Mouse (Mus musculus): ENCODE data around the gene Map4k5. TPM values are rescaled to one million over a fixed set of nuclear protein-coding genes. Genes with fewer than 3 reads are reported as not detected.

The Map4k5 gene
- total RNA-seq, 4 experiments from 2014 or later = 42.6 to 49.5 (median 48.4) TPM

DNA sequence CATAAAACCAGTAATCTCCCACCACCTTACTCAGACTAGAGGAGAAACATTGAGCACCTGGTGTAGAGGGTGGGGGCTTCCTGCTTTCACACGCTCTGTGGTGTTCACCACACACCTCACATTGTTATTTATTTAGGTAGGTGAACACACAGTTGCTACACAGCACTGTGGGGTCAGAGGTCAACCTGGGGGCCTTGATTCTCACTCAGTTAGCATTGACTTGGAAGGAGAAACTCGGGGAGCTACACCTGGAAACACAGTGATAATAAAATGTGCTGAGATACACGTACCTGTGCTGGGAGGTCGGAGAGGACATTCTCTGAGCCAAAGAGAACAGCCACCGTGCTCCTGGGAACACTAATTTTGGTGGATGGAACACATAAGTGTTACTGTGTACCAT, 104.6 kb downstream of the Map4k5 start:
- no peak for DNase-seq (ENCODE audit: low spot score in 2 of 2)

DNA sequence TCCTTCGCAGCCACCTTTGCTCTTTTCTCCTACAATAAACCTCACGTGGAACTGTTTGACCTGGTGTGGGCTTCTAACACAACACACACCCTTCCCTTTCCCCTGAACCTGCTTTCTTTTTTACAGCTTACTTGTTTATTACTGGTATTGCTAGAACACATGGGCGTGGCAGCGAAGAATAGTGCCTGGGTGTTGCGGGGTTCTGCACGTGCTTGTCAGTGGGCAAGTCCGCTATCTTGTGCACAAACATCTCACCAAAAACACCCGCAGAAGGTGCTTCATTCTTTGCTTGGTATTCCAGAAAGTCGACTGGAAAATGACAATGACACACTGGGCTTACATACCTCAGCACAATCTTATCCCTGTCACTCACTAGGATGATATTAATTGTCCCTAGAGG, 107.5 kb downstream of the Map4k5 start:
- no peak for DNase-seq (ENCODE audit: low spot score in 2 of 2)

DNA sequence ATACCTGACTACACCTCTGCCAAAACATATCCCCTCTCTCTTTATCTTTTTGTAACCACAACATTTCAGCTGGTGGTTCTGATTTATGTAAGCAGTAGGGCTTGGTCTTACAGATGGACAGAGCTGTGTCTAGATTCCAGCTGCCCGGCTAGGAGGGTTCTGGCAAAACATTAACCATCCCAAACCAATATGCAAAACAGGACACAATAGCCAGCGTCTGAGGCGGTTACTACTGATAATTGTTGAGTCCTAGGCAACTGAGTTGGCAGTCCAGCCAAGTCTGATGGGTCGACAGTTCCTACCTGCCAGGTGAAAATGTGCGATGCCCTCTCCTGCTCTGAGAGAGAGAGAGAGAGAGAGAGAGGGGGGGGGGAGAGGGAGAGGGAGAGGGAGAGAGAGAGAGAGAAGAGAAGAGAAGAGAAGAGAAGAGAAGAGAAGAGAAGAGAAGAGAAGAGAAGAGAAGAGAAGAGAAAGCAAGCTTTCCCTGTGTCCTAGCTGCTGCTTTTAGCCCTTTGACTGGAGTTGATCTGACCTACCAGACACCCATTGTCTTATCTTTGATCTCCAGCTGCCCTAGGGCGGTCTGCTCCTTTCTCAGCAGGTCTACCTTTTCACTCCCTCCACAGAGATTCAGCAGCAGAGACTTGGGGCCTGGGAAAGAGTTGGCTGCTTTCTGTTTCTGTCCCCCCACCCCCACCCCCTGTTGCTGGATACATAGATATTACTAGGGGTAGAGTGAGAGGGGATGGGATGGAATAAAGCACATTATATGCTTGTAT, 109.6 kb downstream of the Map4k5 start:
- no peak for DNase-seq (ENCODE audit: low spot score in 2 of 2)

DNA sequence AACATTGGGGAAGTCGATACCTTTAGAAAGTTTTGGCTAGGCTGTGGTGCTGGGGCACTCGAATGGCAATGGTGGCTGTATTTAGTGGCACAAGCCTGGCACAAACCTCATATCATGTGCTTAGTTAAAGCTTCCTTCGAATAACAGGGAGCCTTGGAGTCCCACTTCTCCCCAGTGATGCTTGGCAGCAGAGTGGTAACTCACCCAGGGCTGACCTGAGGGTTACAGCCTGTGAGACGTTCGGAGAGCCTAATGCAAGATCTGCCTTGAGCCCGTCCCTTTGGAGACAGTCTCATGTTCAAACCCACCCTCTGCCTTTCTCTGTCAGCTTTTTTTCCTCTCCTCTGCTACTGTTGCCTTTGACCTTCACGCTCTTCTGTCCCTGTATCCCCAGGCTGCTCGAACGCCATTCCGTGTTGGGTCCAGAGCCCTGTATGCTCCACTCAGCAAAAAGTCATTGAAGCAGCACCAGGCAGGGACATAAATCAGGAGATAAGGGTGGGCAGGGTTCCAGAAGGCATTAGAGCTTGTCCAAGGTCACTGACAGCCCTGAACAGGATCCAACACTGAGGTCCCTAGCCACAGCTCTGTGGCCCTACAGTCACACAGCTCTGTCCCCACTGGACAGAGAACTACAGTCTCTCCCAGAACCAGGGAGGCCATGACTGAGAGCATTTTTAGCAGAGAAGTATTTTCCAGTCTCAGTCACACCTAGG, 110.9 kb downstream of the Map4k5 start:
- DNase-seq (ENCODE audit: low spot score in 2 of 2) = no peak

DNA sequence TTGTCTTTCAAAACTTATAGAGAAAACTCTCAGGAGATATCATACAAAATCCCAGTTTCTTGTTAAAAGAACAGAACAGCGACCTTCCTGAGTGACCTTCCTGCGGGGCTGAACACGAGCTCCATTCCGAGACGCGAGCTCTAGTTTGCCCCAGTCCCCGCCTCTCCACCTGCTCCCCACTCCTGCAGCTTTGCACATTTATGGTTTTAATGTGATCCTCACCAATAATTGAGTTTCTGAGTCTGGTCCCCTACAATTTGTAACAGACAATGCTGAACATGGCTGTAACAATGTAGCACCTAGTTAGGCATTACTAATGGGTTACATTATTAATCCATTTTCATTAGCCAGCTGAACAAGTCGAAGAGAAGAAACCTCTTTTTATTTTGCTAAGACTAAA, 111.5 kb downstream of the Map4k5 start:
- DNase-seq (ENCODE audit: low spot score in 2 of 2) = no peak

DNA sequence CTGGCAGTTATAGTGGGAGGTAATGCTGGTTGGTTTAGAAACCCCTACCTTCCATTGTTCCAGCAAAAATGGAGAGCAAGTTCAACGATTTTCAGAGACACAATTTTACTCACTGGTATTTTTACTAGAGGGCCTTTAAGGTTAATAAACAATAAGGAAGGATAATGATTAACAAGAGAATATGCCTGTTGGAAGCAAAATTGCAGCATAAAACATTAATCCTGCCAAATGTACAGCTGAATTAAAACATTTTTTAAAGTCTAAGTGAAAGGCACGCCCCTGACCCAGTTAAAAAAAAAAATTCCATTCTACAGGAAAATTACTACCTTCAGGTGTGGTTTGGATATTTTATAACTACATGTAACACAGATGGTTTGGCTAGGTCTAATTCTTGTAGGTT, 115.0 kb downstream of the Map4k5 start:
- no peak for DNase-seq (ENCODE audit: low spot score in 2 of 2)

DNA sequence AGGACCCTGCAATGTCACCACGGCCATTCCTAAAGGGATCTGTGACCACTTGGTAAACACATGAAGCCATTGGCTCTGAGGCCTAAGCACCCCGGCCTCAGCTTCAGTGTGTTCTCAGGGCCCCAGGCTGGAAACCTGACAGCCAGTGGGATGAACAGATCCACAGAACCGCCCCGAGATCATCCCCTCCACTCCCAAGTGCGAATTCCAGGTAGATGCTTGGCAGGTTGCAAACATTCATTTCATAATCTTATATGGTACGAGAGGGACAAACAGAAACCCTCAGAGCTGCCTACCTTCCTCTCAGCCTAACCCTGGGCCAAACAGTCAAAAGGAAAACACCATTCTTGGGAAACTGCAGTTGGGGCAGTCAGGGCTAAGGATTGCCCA, 115.7 kb downstream of the Map4k5 start:
- DNase-seq (ENCODE audit: low spot score in 2 of 2) = no peak

DNA sequence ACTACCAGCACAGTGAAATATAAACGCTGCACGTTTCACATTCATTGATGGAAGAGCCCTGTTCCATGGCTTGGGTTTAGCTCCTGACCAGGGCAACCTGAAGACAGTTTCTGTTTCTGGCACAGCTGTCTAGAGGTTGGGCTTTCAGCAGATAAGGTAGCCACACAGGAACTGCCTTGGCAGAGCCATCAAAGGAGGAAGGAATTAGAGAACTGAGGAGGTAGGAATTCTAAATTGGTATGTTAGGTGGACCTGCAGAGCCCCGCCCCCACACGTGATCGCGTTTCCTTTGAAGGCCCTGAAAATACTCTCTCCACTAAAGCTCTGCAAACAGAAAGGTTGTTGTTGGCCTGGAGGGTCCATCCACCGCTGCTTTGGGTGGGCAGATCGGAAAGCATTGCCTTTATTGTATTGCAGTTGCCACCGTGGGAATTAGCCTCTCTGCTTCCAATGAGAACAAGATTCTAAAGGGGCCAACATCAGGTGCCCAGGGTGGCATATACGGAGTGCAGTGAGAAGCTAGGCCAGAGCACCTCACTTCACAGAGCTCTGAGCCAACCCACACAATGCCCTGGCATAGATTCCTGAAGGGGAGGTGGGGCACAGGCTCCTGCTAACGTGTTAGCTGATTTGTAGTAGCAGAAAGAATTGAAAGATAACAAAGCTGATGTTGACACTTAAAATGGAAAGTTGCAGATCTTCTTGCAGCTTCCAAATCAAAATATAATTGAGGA, 116.2 kb downstream of the Map4k5 start:
- no peak for DNase-seq (ENCODE audit: low spot score in 2 of 2)

DNA sequence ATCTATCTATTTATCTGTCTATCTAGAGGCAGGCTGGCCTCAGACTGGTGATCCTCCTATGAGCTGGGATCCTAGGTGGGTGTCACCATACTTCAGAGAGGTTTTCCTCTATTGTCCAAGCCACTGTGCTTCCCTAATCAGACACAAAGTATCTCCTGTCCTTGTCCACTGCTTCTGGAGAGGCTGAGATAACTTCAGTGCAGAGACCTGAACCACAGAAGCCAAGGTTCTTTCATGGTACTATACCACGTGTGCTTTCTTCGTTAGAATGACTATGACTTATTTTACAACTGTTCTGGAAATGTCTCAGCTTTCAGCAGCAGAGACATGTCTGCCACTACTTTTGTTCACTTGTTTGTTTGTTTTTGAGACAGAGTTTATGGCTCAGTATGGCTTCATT, 124.2 kb downstream of the Map4k5 start:
- no peak for DNase-seq (ENCODE audit: low spot score in 2 of 2)

DNA sequence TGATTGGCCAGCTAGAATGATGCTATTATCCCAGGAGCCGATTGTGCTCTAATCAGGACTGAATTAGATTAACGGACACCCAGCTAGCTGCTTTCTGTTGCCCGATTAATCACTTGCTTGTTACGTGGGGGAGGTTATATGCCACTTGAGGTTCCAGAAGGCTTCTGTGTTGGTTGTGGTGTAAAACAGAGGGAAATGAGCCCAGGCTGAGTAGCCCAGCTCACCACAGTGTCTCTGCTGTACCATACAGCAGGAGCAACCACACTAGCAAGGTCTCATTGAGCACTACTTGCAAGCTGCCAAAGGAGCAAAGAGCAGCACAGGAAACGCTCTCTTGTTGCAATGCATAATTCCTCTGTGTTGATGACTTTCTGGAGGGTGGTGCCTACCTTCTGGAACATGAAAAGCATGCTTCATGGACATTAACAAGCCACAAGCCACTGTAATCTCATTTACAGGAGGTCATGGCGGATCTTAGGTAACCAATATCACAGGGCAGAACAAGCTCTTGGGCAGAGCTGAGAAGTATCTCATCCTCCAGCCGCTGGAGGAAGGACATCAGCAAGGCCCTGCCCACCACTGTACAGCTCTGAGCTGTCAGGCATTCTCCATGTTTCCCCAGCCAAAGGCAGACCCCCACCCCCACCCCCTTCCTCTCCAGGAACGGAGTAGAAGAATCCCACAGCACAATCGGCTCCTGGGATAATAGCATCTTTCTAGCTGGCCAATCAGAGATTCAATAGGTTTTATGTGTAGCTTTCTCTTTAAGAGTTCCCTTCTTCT, 125.3 kb downstream of the Map4k5 start:
- DNase-seq (ENCODE audit: low spot score in 2 of 2) = no peak

DNA sequence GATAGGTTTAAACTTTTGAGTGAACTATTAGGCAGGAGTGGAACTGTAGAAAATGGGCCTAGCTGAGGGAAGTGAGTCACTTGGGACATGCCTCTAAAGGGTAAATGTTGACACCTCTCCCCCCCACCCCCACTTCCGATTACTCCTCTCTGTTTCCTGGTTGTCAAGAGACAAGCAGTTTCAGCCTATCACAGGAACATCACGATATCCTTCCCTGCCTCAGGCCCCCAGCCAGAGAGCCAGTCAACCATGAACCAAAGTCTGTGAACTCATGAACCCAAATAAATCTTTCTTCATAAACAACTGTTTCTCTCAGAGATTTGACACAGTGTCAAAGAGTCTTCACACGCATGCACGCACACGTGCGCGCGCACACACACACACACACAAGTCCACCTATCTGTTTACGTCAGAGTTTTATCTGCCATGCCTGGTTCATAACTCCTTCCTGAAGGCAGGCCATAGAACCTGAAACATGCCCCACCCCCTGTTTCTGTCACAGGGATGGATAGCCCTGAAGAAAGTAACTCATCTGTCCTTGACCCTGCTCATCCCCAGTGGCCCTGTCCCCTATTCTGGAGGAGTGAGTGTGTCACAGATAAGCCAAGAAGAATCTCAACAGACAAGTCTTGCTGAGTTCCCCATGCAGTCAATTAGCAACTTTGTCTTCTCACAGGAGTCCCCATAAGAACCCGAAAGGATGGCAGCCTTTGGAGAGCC, 126.7 kb downstream of the Map4k5 start:
- no peak for DNase-seq (ENCODE audit: low spot score in 2 of 2)

DNA sequence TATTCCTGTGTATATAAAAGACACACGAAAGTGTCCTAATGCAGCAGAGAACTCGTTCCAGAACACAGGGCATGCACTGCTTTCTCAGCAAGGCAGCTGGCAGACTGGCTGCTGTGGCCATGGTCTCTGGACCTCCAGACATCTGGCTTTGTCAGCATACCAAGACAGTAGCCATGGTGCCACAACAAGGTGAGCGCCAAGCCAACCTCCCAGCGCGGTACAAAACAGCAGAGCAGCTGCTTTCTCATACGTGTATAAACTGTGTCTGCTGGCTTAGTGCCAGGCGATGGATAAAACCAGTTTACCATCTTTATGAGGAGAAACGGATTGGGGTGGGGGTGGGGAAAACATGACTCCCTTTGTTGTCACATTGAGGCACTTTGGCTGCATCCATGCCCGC, 127.5 kb downstream of the Map4k5 start:
- DNase-seq (ENCODE audit: low spot score in 2 of 2) = no peak

DNA sequence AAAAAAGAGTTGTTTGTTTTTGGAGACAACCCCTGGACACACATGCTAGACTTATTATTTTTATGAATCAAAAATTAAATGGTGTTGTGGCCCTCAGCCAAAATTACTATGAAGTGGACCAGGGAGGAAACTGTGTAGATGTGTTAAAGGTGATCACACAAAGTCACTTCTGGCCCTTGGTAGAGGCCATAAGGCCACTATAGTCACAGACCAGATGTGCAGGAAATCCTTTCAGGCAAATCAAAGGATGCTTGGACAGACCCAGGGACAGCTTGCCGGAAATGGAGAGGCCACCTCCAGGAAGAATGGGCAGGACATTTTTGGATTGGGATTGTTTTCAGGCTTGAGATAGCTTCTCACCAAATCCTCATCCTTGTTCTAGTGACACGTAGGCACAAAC, 131.4 kb downstream of the Map4k5 start:
- DNase-seq (ENCODE audit: low spot score in 2 of 2) = no peak

DNA sequence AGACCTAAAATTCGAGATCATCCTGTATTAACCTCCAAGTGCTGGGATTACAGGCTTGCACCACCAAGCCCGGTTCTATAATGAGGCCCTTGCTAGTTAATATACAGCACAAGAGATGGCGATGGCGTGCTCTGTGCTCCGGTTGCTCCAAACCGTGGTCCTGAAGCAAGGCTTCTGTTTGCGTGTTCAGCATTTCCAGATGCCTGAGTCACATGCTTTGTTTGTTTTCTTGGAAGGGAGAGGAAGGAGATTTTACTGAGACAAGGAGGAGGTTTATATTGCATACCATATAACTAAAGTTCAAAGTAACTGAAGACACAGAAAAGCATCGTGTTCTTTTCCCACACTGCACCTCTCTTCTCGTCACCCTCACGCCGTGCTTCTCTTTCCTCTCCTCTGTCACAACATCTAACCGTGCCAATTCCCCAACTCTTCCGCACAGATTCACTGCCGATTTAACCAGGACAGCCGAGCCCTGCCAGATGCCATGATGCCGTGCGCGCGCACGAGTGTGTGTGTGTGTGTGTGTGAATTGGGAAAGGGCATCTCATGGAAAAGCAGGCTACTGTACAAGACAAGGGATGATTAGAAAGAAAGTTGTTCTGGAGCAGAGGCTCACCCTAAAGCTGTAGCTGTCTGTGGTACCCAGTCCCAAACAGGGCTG, 132.1 kb downstream of the Map4k5 start:
- DNase-seq (ENCODE audit: low spot score in 2 of 2) = no peak

DNA sequence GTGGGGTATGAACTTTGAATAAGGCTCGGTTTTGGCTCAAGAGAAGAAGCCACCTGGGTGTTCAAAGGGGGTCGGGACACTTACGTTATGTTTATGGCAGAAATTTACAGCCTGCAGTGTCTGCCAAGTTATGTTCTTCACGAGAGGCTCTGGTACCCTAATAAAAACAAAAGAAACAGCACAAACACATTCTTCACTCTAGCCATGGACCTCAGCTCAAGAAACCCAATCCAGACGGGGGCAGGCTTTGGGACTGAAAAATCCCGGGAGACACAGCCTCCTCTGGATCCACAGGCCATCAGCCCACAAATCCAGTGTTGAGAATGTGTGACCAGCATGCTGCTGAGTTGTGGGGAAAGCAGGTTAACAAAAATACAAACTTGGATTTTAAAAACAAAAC, 133.0 kb downstream of the Map4k5 start:
- no peak for DNase-seq (ENCODE audit: low spot score in 2 of 2)

DNA sequence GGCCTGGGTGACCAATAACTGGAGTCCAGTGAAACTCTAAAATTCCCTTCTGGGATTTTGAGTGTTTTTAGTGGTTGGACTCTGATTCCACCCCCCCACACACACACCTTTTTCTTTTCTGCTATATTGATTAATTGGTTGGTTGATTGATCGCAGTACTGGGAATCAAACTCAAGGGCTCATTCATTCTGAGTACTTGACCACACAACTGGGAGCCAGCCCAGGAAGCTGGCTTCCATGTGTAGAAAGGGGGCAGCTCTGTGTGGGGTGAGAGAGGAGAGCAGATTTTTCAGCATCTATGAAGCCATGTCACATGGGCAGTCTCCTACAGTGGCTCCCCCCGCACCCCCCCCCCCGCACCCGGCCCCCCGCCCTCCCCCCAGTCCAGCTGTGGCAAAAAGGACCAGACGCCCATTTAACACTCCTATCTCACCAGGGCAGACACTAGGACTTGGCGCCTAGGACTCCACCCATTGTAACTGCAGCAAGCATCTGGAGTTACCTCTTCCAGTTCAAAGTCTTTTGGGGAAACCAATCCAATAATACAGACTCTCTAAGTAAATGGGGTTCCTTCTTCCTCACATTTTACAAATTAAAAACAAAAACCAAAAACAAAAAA, 133.6 kb downstream of the Map4k5 start:
- DNase-seq (ENCODE audit: low spot score in 2 of 2) = no peak

DNA sequence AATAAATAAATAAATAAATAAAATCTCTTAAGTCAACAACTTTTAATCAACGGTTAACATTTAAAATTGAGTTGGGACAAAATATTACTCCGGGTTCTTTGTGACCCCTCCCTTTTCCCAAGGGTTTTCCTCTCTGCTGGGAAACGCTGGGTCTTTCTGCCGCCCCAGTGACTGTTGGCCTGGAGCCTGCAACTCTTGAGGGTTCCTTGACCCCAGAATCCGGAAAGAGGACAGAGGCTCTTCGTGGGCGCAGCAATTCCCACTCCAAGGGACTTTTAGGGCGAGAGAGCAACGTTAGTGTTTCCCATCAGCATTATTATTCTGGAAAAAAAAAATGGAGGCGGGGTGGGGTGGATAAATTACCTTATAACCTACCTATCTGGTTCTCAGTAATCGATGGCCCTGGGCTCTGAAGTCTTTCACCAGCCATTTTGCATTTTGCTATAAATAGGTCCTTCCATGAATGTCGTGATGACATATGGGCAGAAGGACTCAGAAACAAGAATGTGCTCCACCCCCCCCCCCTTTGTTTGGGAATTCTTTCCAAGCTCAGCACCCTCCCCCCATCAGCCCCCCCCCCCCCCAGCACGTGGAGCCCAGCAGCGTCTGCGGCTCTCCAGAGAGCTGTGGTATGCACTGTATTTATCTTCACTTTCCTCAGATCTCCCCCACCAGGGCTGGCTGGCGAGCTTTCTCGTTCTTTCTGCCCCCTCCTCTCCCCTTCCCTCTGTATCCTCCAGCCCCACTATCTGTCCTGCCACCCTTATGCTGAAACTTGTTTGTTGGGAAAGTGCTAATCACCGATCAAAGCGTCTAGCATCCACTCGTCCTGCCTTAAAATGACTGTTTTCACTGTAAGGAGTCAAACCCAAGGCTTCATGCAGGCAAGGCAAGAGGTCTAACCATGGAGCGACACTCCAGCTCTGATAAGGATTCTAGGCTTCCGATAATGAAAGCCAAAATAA, 134.5 kb downstream of the Map4k5 start:
- no peak for DNase-seq (ENCODE audit: low spot score in 2 of 2)

DNA sequence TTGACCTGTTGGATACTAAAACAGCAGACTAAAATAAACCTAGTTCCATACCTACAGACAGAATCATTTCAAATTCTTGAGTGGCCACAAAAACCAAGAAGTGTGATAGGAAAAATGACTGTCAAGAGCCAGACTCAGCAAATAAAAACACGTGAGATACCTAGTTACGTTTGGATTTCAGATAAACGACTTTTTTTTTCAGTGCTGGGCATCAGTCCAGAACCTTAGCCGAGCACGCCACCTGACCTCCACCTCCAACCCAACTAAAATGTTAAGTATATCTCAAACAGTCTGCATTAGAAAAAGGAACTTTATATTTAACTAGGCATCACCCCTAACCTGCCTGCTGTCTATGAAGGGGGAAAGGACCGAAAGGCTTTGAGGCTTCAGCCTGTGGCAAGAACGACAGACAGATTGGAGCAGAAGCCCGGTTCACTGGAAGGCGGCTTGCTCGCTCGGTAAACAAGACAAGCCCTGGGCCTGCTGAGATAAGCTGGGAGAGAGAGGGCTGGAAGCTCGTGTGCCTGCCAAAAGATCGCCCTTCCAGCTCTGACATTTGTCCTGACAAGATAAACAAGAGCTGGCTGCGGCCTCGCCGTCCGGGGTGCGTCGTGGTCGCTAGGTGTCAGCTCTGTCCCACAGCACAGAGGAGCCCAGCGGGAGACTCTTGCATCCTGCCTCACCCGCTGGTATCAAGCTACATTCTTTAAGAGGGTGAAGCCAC, 135.4 kb downstream of the Map4k5 start:
- peak; percentile 49 to 73 for DNase-seq (ENCODE audit: low spot score in 2 of 2)

Data from layer of hippocampus, adult 8-10 months (tissue).